Mouse (Mus musculus) limb, embryonic 13.5 days (tissue): ENCODE data around the gene Malsu1. TPM values are rescaled to one million over a fixed set of nuclear protein-coding genes. Genes with fewer than 3 reads are reported as not detected.

Experiments used
- ATAC-seq: fragments of 200-750 bp; cut with Nextera tagmentation; 2 replicates; pipeline ENCODE4 v1.8.0; 2017; ENCODE audit warnings: low read depth, moderate number of reproducible peaks, moderate TSS enrichment; ENCODE audit not compliant: low FRiP score
- H3K27ac ChIP-seq: fragments of 300-500 bp; sonication (generic); 2 replicates; pipeline ENCODE4 v1.5.1; 2015; ENCODE audit warnings: inconsistent platforms, mild to moderate bottlenecking, moderate library complexity
- H3K27me3 ChIP-seq: fragments of 300-500 bp; sonication (generic); 2 replicates; pipeline ENCODE4 v1.6.1; 2015; ENCODE audit warnings: mild to moderate bottlenecking, inconsistent platforms
- H3K36me3 ChIP-seq: fragments of 300-500 bp; sonication (generic); 2 replicates; pipeline ENCODE4 v1.6.1; 2015; ENCODE audit warnings: inconsistent platforms, mild to moderate bottlenecking, moderate library complexity
- H3K4me1 ChIP-seq: fragments of 300-500 bp; sonication (generic); 2 replicates; pipeline ENCODE4 v1.6.1; 2015; ENCODE audit warnings: inconsistent platforms
- H3K4me2 ChIP-seq: fragments of 300-500 bp; sonication (generic); replicated peaks from 2 replicates; pipeline ENCODE4 v1.6.1; 2015; ENCODE audit warnings: inconsistent platforms, mild to moderate bottlenecking, moderate library complexity
- H3K4me3 ChIP-seq: fragments of 300-500 bp; sonication (generic); 2 replicates; pipeline ENCODE4 v1.5.1; 2015; ENCODE audit warnings: moderate library complexity, mild to moderate bottlenecking, inconsistent platforms
- H3K9ac ChIP-seq: fragments of 300-500 bp; sonication (generic); 2 replicates; pipeline ENCODE4 v1.6.1; 2015; ENCODE audit warnings: mild to moderate bottlenecking, inconsistent platforms
- H3K9me3 ChIP-seq: fragments of 300-500 bp; sonication (generic); 2 replicates; pipeline ENCODE4 v1.6.1; 2016; ENCODE audit warnings: inconsistent platforms
- WGBS: fragments of 180-500 bp; shearing (Covaris S2); methylation state at CpG from one replicate; pipeline ENCODE4 v1.1.7; 2015; 5-methylcytosine and 5-hydroxymethylcytosine counted together
- polyA plus RNA-seq: library from polyadenylated mRNA; unstranded; fragments of >200 nt; fragmentation: Nextera tagmentation; extraction: Ambion mirVana; gene quantifications from 2 replicates; pipeline ENCODE4 v1.2.1, GENCODE M21; 2015

Gene Malsu1
- polyA plus RNA-seq, 1 experiment from 2014 or later = 72.7 TPM

GRCm38 (mm10) chr6:49046976-49047375 is 26.6 kb upstream of the Malsu1 start:
- no peaks in the 10 kb centered on the region for H3K36me3 ChIP-seq
- peaks cover 5% of the 10 kb centered on the region; the same call in 1 of the 2 replicates for H3K27me3 ChIP-seq
- ATAC-seq = no peak
- H3K4me2 ChIP-seq = no peak overlapping the region
- H3K27ac ChIP-seq = no peak overlapping the region
- no peak overlapping the region for H3K9ac ChIP-seq
- no peak overlapping the region for H3K4me3 ChIP-seq
- no peaks in the 10 kb centered on the region for H3K9me3 ChIP-seq
- 69% methylated on average over 8 of the region's 8 CpGs for WGBS
- peaks cover 11% of the 10 kb centered on the region; the same call in 1 of the 2 replicates for H3K4me1 ChIP-seq

GRCm38 (mm10) chr6:49047848-49048247 is 25.7 kb upstream of the Malsu1 start:
- no peak for ATAC-seq
- Histone ChIP-seq H3K4me2 (no peak overlapping the region), H3K4me3 (no peak overlapping the region), H3K36me3 (no peaks in the 10 kb centered on the region), H3K9ac (no peak overlapping the region), H3K27ac (no peak overlapping the region), H3K4me1 (peaks cover 11% of the 10 kb centered on the region; the same call in 1 of the 2 replicates), H3K27me3 (peaks cover 5% of the 10 kb centered on the region; the same call in 1 of the 2 replicates), H3K9me3 (no peaks in the 10 kb centered on the region)
- WGBS = 69% methylated on average over 10 of the region's 10 CpGs

- H3K4me2 ChIP-seq = no peak overlapping the region
- peaks cover 5% of the 10 kb centered on the region; the same call in 1 of the 2 replicates for H3K27me3 ChIP-seq
- peaks cover 11% of the 10 kb centered on the region; the same call in 1 of the 2 replicates for H3K4me1 ChIP-seq
- no peaks in the 10 kb centered on the region for H3K36me3 ChIP-seq
- no peak overlapping the region for H3K9ac ChIP-seq
- WGBS = 89% methylated on average over 10 of the region's 10 CpGs
- no peak for ATAC-seq
- H3K9me3 ChIP-seq = no peaks in the 10 kb centered on the region
- no peak overlapping the region for H3K27ac ChIP-seq
- H3K4me3 ChIP-seq = no peak overlapping the region
Observed at GRCm38 (mm10) chr6:49048395-49048794, 25.2 kb upstream of the Malsu1 start.

GRCm38 (mm10) chr6:49050677-49051410 is 22.8 kb upstream of the Malsu1 start:
- no peak overlapping the region for H3K4me3 ChIP-seq
- peaks cover 19% of the 10 kb centered on the region for H3K4me1 ChIP-seq
- no peaks in the 10 kb centered on the region for H3K9me3 ChIP-seq
- no peak for ATAC-seq
- H3K36me3 ChIP-seq = no peaks in the 10 kb centered on the region
- H3K9ac ChIP-seq = no peak overlapping the region
- H3K4me2 ChIP-seq = no peak overlapping the region
- 80% methylated on average over 11 of the region's 11 CpGs for WGBS
- peaks cover 5% of the 10 kb centered on the region; the same call in 1 of the 2 replicates for H3K27me3 ChIP-seq
- no peak overlapping the region for H3K27ac ChIP-seq

GRCm38 (mm10) chr6:49052191-49052590 is 21.4 kb upstream of the Malsu1 start:
- Histone ChIP-seq H3K36me3 (no peaks in the 10 kb centered on the region), H3K9ac (no peak overlapping the region), H3K4me1 (peaks cover 18% of the 10 kb centered on the region), H3K9me3 (no peaks in the 10 kb centered on the region), H3K27me3 (peaks cover 5% of the 10 kb centered on the region; the same call in 1 of the 2 replicates), H3K27ac (no peak overlapping the region), H3K4me3 (no peak overlapping the region), H3K4me2 (no peak overlapping the region)
- ATAC-seq = no peak
- 67% methylated on average over 5 of the region's 5 CpGs for WGBS

GRCm38 (mm10) chr6:49055256-49055733 is 18.3 kb upstream of the Malsu1 start:
- Histone ChIP-seq H3K4me1 (peaks cover 14% of the 10 kb centered on the region), H3K4me3 (no peak overlapping the region), H3K4me2 (peak overlapping the region; percentile 11; the same call in 1 of the 2 replicates), H3K9ac (no peak overlapping the region), H3K9me3 (no peaks in the 10 kb centered on the region), H3K27me3 (no peaks in the 10 kb centered on the region), H3K27ac (peak overlapping the region; percentile 44; the same call in 1 of the 2 replicates), H3K36me3 (no peaks in the 10 kb centered on the region)
- peak; percentile 70; the same call in 1 of the 2 replicates for ATAC-seq
- 18% methylated on average over 7 of the region's 7 CpGs for WGBS

GRCm38 (mm10) chr6:49056009-49056408 is 17.6 kb upstream of the Malsu1 start:
- Histone ChIP-seq H3K9me3 (no peaks in the 10 kb centered on the region), H3K4me2 (no peak overlapping the region), H3K36me3 (no peaks in the 10 kb centered on the region), H3K9ac (no peak overlapping the region), H3K4me3 (no peak overlapping the region), H3K27ac (no peak overlapping the region), H3K27me3 (no peaks in the 10 kb centered on the region), H3K4me1 (peaks cover 14% of the 10 kb centered on the region)
- 73% methylated on average over 9 of the region's 9 CpGs for WGBS
- no peak; the same call in 1 of the 2 replicates for ATAC-seq

GRCm38 (mm10) chr6:49057053-49058021 is 16.3 kb upstream of the Malsu1 start:
- H3K27ac ChIP-seq = no peak overlapping the region
- peaks cover 14% of the 10 kb centered on the region for H3K4me1 ChIP-seq
- H3K36me3 ChIP-seq = no peaks in the 10 kb centered on the region
- H3K4me2 ChIP-seq = no peak overlapping the region
- 40% methylated on average over 8 of the region's 8 CpGs for WGBS
- no peak; the same call in 1 of the 2 replicates for ATAC-seq
- H3K9ac ChIP-seq = no peak overlapping the region
- H3K4me3 ChIP-seq = no peak overlapping the region
- no peaks in the 10 kb centered on the region for H3K27me3 ChIP-seq
- H3K9me3 ChIP-seq = no peaks in the 10 kb centered on the region

GRCm38 (mm10) chr6:49068361-49068760 is 5.2 kb upstream of the Malsu1 start:
- Histone ChIP-seq H3K9me3 (no peaks in the 10 kb centered on the region), H3K27ac (no peak overlapping the region), H3K4me1 (no peaks in the 10 kb centered on the region; the same call in 1 of the 2 replicates), H3K36me3 (no peaks in the 10 kb centered on the region), H3K4me3 (no peak overlapping the region), H3K4me2 (no peak overlapping the region), H3K9ac (no peak overlapping the region), H3K27me3 (no peaks in the 10 kb centered on the region)
- 49% methylated on average over 4 of the region's 4 CpGs for WGBS
- ATAC-seq = no peak

GRCm38 (mm10) chr6:49074117-49074490 is 509 bp downstream of the Malsu1 start:
- Histone ChIP-seq H3K27ac (peak overlapping the region; percentile 82), H3K9ac (peak overlapping the region; percentile 94), H3K4me2 (peak overlapping the region; percentile 87), H3K4me1 (peaks cover 11% of the 10 kb centered on the region), H3K9me3 (no peaks in the 10 kb centered on the region), H3K27me3 (no peaks in the 10 kb centered on the region), H3K36me3 (peaks cover 1% of the 10 kb centered on the region; the same call in 1 of the 2 replicates), H3K4me3 (peak overlapping the region; percentile 92)
- peak; percentile 49 for ATAC-seq
- WGBS = 1% methylated on average over 19 of the region's 19 CpGs

- no peak overlapping the region for H3K9ac ChIP-seq
- ATAC-seq = no peak
- 72% methylated on average over 2 of the region's 2 CpGs for WGBS
- no peaks in the 10 kb centered on the region for H3K27me3 ChIP-seq
- H3K9me3 ChIP-seq = no peaks in the 10 kb centered on the region
- peaks cover 11% of the 10 kb centered on the region for H3K36me3 ChIP-seq
- peaks cover 11% of the 10 kb centered on the region for H3K4me1 ChIP-seq
- no peak overlapping the region for H3K27ac ChIP-seq
- no peak overlapping the region for H3K4me3 ChIP-seq
- no peak overlapping the region for H3K4me2 ChIP-seq
Observed at GRCm38 (mm10) chr6:49077894-49078293, 4.3 kb downstream of the Malsu1 start.

GRCm38 (mm10) chr6:49079313-49079712 is 5.7 kb downstream of the Malsu1 start:
- Histone ChIP-seq H3K27ac (no peak overlapping the region), H3K9ac (no peak overlapping the region), H3K9me3 (no peaks in the 10 kb centered on the region), H3K4me1 (peaks cover 10% of the 10 kb centered on the region), H3K4me2 (no peak overlapping the region), H3K36me3 (peaks cover 25% of the 10 kb centered on the region), H3K27me3 (no peaks in the 10 kb centered on the region), H3K4me3 (no peak overlapping the region)
- ATAC-seq = no peak
- WGBS = 92% methylated on average over 1 of the region's 1 CpGs
